Mouse (Mus musculus) CH12.LX (cell line): ENCODE measurements at regions not wholly inside any gene's neighbourhood (a gene's known extent, or its start where the extent isn't known, plus 50 kb on each side); places are given as distances from the start of the nearest gene placed in this dataset.

Experiments used
- DNase-seq: peaks from one replicate; pipeline ENCODE4 v3.0.0-alpha.2; 2013; ENCODE audit errors: extremely low read depth
- H3K27ac ChIP-seq: 2 replicates; pipeline ENCODE4 v1.5.1; 2012; ENCODE audit warnings: low read depth, mild to moderate bottlenecking, control low read depth, moderate library complexity; ENCODE audit not compliant: insufficient read depth
- H3K27me3 ChIP-seq: replicated peaks from 2 replicates; pipeline ENCODE3; 2012; ENCODE audit warnings: inconsistent platforms
- H3K36me3 ChIP-seq, 2 experiments: replicated peaks in 1 of 2; 2 replicates each; pipeline versions ENCODE3 to v1.6.1; 2012; ENCODE audit warnings: inconsistent platforms in 1 of 2, low read length in 1 of 2, mild to moderate bottlenecking in 1 of 2, mixed read lengths in 1 of 2, moderate library complexity in 1 of 2; ENCODE audit not compliant: control insufficient read depth in 1 of 2, insufficient read depth in 1 of 2
- H3K4me1 ChIP-seq, 2 experiments: 2 replicates each; pipeline ENCODE4 v1.6.1; 2012; ENCODE audit warnings: inconsistent platforms in 1 of 2, moderate library complexity in 1 of 2; ENCODE audit not compliant: insufficient read depth in 2 of 2, control insufficient read depth in 1 of 2
- H3K4me2 ChIP-seq: 2 replicates; pipeline ENCODE4 v1.6.1; 2012; ENCODE audit warnings: low read depth, mild to moderate bottlenecking, control low read depth; ENCODE audit not compliant: poor library complexity, insufficient read depth, severe bottlenecking
- H3K4me3 ChIP-seq, 3 experiments: fragments of 150-350 bp in 1 of 3; sonication (generic) in 1 of 3; replicated peaks in 1 of 3; 2 replicates each; pipeline versions ENCODE3 to v1.5.1; 2011 to 2012; ENCODE audit warnings: low read depth in 2 of 3, low read length in 2 of 3, mild to moderate bottlenecking in 2 of 3, moderate library complexity in 2 of 3, control low read depth in 1 of 3, improper control_type of control experiment in 1 of 3, inconsistent platforms in 1 of 3, mixed read lengths in 1 of 3; ENCODE audit not compliant: poor library complexity in 1 of 3
- H3K79me2 ChIP-seq: replicated peaks from 2 replicates; pipeline ENCODE4 v1.6.1; 2012; ENCODE audit warnings: mild to moderate bottlenecking, moderate library complexity; ENCODE audit not compliant: control insufficient read depth, poor library complexity, insufficient read depth, severe bottlenecking; ENCODE audit errors: extremely low read depth
- H3K9ac ChIP-seq: 2 replicates; pipeline ENCODE4 v1.6.1; 2012; ENCODE audit warnings: low read depth, mild to moderate bottlenecking, control low read depth, moderate library complexity; ENCODE audit not compliant: insufficient read depth
- H3K9me3 ChIP-seq: replicated peaks from 2 replicates; pipeline ENCODE3; 2012; ENCODE audit warnings: low read length, inconsistent platforms, mixed read lengths
- BHLHE40 ChIP-seq: IDR thresholded peaks from 2 replicates; pipeline ENCODE4 v1.6.1; 2011; ENCODE audit warnings: mild to moderate bottlenecking, low read depth, low read length, improper control_type of control experiment
- E2F4 ChIP-seq: IDR thresholded peaks from 2 replicates; pipeline ENCODE4 v1.6.1; 2011; ENCODE audit warnings: low read depth, low read length, improper control_type of control experiment; ENCODE audit not compliant: insufficient replicate concordance
- EP300 ChIP-seq: IDR thresholded peaks from 2 replicates; pipeline ENCODE4 v1.6.1; 2011; ENCODE audit warnings: low read length, improper control_type of control experiment
- ETS1 ChIP-seq: conservative IDR thresholded peaks from 2 replicates; pipeline ENCODE4 v1.6.1; 2012; ENCODE audit warnings: low read depth, mild to moderate bottlenecking, inconsistent platforms, low read length, improper control_type of control experiment, moderate library complexity
- GABPA ChIP-seq: IDR thresholded peaks from 2 replicates; pipeline ENCODE4 v1.6.1; 2012; ENCODE audit warnings: low read depth, low read length, improper control_type of control experiment, inconsistent platforms; ENCODE audit not compliant: insufficient replicate concordance
- HCFC1 ChIP-seq: IDR thresholded peaks from 2 replicates; pipeline ENCODE4 v1.6.1; 2012; ENCODE audit warnings: low read depth, mild to moderate bottlenecking, inconsistent platforms, low read length, improper control_type of control experiment
- IRF4 ChIP-seq: IDR thresholded peaks from 2 replicates; pipeline ENCODE4 v1.6.1; 2014; ENCODE audit warnings: low read depth, mild to moderate bottlenecking, inconsistent platforms, low read length, improper control_type of control experiment
- JUN ChIP-seq: IDR thresholded peaks from 2 replicates; pipeline ENCODE4 v1.6.1; 2011; ENCODE audit warnings: low read depth, mild to moderate bottlenecking, low read length, improper control_type of control experiment, moderate library complexity; ENCODE audit not compliant: insufficient read depth
- MAX ChIP-seq: IDR thresholded peaks from 2 replicates; pipeline ENCODE4 v1.6.1; 2011; ENCODE audit warnings: low read length, improper control_type of control experiment
- MEF2A ChIP-seq: IDR thresholded peaks from 2 replicates; pipeline ENCODE4 v1.6.1; 2014; ENCODE audit warnings: low read depth, mild to moderate bottlenecking, inconsistent platforms, low read length, improper control_type of control experiment, borderline replicate concordance
- MYC ChIP-seq: IDR thresholded peaks from 2 replicates; pipeline ENCODE4 v1.6.1; 2011; ENCODE audit warnings: low read depth, mild to moderate bottlenecking, improper control_type of control experiment, low read length
- PAX5 ChIP-seq: IDR thresholded peaks from 2 replicates; pipeline ENCODE4 v1.6.1; 2012; ENCODE audit warnings: low read length, inconsistent platforms, mixed read lengths
- RCOR1 ChIP-seq: conservative IDR thresholded peaks from 2 replicates; pipeline ENCODE4 v1.6.1; 2012; ENCODE audit warnings: low read depth, mild to moderate bottlenecking, inconsistent platforms, low read length, improper control_type of control experiment
- TCF12 ChIP-seq: IDR thresholded peaks from 2 replicates; pipeline ENCODE4 v1.6.1; 2014; ENCODE audit warnings: low read depth, mild to moderate bottlenecking, inconsistent platforms, low read length, improper control_type of control experiment
- UBTF ChIP-seq: IDR thresholded peaks from 2 replicates; pipeline ENCODE4 v1.6.1; 2012; ENCODE audit warnings: low read depth, mild to moderate bottlenecking, inconsistent platforms, low read length, improper control_type of control experiment, moderate library complexity
- USF2 ChIP-seq: conservative IDR thresholded peaks from 2 replicates; pipeline ENCODE4 v1.6.1; 2011; ENCODE audit warnings: low read depth, low read length, improper control_type of control experiment
- ZC3H11A ChIP-seq: IDR thresholded peaks from 2 replicates; pipeline ENCODE4 v1.6.1; 2012; ENCODE audit warnings: low read depth, mild to moderate bottlenecking, inconsistent platforms, low read length, improper control_type of control experiment
- ZKSCAN1 ChIP-seq: IDR thresholded peaks from 2 replicates; pipeline ENCODE4 v1.6.1; 2012; ENCODE audit warnings: low read depth, inconsistent platforms, low read length, improper control_type of control experiment, borderline replicate concordance
- ZNF384 ChIP-seq: IDR thresholded peaks from 2 replicates; pipeline ENCODE4 v1.6.1; 2012; ENCODE audit warnings: low read depth, low read length, improper control_type of control experiment, inconsistent platforms
- dilution Hi-C: fragments of 300-500 bp; cut with MboI; formaldehyde crosslinking; loops from 2 replicates; pipeline ENCODE4 v1.14.3; 2020; ENCODE audit warnings: low sequenced_read_pairs; ENCODE audit not compliant: extremely low pct_unique_long_range_greater_than_20kb, extremely low pct_ligation_motif_present
- in situ Hi-C: fragments of 300-500 bp; cut with MboI; formaldehyde crosslinking; loops from 3 replicates; pipeline ENCODE4 v1.14.3; 2019; ENCODE audit warnings: low sequenced_read_pairs, low pct_ligation_motif_present, low pct_unique_long_range_greater_than_20kb, mixed read lengths

DNA sequence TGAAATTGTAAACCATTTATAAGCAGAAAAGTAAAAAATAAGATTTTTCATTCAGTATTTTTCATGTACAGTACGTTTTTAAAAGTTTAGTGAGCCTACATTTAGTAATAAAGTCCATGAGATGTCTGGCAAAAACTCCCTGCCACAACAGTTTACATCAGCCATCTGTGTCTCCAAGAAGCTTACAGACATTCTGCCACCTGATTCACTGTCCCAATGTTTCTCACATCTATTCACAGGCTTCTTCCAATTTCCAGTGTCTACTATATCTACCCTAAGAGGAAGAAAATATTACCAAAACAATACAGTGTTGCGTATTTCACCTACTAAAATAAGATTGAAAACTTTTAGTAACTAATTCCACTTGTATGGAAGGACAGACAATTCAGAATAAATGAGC, 95.7 kb downstream of the Rasd2 start:
- DNase-seq: no peak
- in situ Hi-C loops (no loop called here), dilution Hi-C loops (no loop called here)
- H3K9me3 ChIP-seq: no peaks in the 10 kb centered on the region
- no peaks in the 10 kb centered on the region for H3K4me1 ChIP-seq
- TF ChIP-seq MEF2A (no peak), ZKSCAN1 (no peak), ZNF384 (no peak), PAX5 (no peak), IRF4 (no peak), GABPA (no peak)
- no peak overlapping the region for H3K4me2 ChIP-seq
- H3K4me3 ChIP-seq: no peak overlapping the region
- peaks cover 21% of the 10 kb centered on the region for H3K27me3 ChIP-seq
- H3K36me3 ChIP-seq: no peaks in the 10 kb centered on the region
- H3K79me2 ChIP-seq: no peaks in the 10 kb centered on the region
- no peak overlapping the region for H3K27ac ChIP-seq
- H3K9ac ChIP-seq: no peak overlapping the region

DNA sequence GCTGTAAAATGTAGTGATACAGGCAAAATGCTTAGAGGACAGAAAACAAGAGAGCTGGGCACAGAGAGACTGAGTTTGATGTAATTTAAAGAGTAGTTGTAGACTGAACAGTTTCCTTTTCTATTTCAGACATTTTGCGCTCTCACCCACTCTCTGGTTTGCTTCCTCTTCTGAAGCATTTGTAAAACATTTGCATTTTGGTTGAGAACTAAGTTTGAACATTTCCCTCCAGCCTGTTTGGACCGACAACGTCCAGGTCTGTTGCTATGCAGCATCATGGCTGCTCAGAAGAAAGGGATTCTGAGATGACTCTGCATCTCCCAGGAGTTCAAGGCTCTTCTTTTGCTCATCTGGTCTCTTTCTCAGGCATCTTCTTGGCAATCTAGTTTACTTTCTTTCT, 78.2 kb downstream of the Rasd2 start:
- H3K79me2 ChIP-seq: no peaks in the 10 kb centered on the region
- in situ Hi-C loops: no loop called here
- dilution Hi-C loops: no loop called here

DNA sequence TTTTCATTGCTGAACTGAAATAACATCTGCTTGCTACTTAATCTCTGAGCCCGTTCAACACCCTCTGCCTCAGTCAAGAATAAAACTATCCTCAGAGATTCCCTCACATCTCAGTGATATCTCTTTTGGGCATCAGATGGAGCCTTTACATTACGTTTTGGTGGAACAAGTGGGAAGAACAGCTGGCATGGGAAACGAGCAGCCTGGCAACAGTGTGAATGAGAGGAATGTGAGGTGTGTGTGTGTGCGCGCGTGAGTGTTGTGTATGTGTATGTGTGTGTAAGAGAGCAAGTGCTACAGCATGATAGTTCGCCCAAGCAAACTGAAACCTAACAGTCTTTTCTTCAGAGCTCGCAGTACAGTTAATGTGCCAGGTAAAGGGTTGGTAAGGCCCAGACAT, 76.2 kb downstream of the Rasd2 start:
- H3K27me3 ChIP-seq: peaks cover 2% of the 10 kb centered on the region
- H3K4me1 ChIP-seq: peaks cover 0 to 9% of the 10 kb centered on the region in 2 experiments; a peak in 2 of 4 replicates
- no peaks in the 10 kb centered on the region for H3K79me2 ChIP-seq
- dilution Hi-C loops: no loop called here
- no peaks in the 10 kb centered on the region for H3K36me3 ChIP-seq
- DNase-seq: no peak
- H3K9ac ChIP-seq: no peak overlapping the region
- TF ChIP-seq MAX: no peak
- TF ChIP-seq MYC: no peak
- no peak for TF ChIP-seq JUN
- no peak for TF ChIP-seq RCOR1
- TF ChIP-seq ETS1: no peak
- no peak for TF ChIP-seq BHLHE40
- TF ChIP-seq ZC3H11A: no peak
- no peak overlapping the region for H3K27ac ChIP-seq
- no peak overlapping the region for H3K4me3 ChIP-seq
- no peak overlapping the region for H3K4me2 ChIP-seq
- in situ Hi-C loops: no loop called here
- H3K9me3 ChIP-seq: no peaks in the 10 kb centered on the region

More for the DNA sequence above, 78.2 kb downstream of the Rasd2 start:
- Histone ChIP-seq H3K4me1 (peaks cover 0 to 9% of the 10 kb centered on the region in 2 experiments; a peak in 2 of 4 replicates), H3K4me3 (no peak overlapping the region), H3K36me3 (no peaks in the 10 kb centered on the region), H3K27me3 (peaks cover 2% of the 10 kb centered on the region), H3K4me2 (peak overlapping the region; percentile 75; the same call in 1 of the 2 replicates), H3K9ac (no peak overlapping the region), H3K27ac (no peak overlapping the region), H3K9me3 (no peaks in the 10 kb centered on the region)
- peak; percentile 72 for DNase-seq
- no peak for TF ChIP-seq PAX5
- TF ChIP-seq RCOR1: no peak
- no peak for TF ChIP-seq HCFC1
- no peak for TF ChIP-seq TCF12
- no peak for TF ChIP-seq EP300
- TF ChIP-seq E2F4: no peak
- no peak for TF ChIP-seq UBTF
- TF ChIP-seq USF2: no peak
- no peak for TF ChIP-seq ZKSCAN1
- no peak for TF ChIP-seq GABPA
- TF ChIP-seq ZNF384: no peak
